Mouse (Mus musculus) hematopoietic stem cell, adult 5-6 weeks (primary cell): Measurements from ENCODE around the gene Syndig1l. TPM values are rescaled to one million over a fixed set of nuclear protein-coding genes. Genes with fewer than 3 reads are reported as not detected.

ENCODE experiments used
- ATAC-seq, 2 experiments: fragments of 125-278 bp in 1 of 2; replicated peaks in 1 of 2; 2 replicates each; pipeline ENCODE4 v1.8.0; 2016 to 2017; ENCODE audit warnings: inconsistent platforms in 2 of 2, mild to moderate bottlenecking in 2 of 2, moderate number of reproducible peaks in 2 of 2, low read depth in 1 of 2, moderate TSS enrichment in 1 of 2; ENCODE audit not compliant: low FRiP score in 2 of 2, poor library complexity in 2 of 2, severe bottlenecking in 2 of 2, insufficient read depth in 1 of 2, low TSS enrichment in 1 of 2
- total RNA-seq: library from RNA; stranded (forward); fragments of 172-1452, 232-1000 nt; gene quantifications from 2 replicates; pipeline ENCODE4 v1.2.3, GENCODE M21; 2017

The Syndig1l gene
- total RNA-seq, 1 experiment from 2014 or later = not detected

DNA sequence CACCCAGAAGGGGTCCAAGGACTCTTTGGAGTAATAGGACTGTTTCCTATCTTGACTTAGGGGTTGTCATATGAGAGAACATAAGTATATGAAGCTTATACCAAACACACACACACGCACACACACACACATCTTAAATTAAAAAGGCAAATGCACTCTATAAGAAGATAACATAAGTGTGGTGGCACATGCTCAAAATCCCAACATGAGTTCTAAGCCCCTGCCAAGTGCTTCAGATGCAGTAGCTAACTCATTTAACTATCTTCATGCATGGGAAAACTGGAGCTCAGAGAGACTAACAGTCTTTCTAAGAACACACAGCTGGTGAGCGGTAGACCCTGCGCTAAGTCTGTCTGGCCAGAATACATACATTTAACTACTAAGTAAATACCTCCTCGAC lies 11.1 kb downstream of the Syndig1l start:
- no peak for ATAC-seq

DNA sequence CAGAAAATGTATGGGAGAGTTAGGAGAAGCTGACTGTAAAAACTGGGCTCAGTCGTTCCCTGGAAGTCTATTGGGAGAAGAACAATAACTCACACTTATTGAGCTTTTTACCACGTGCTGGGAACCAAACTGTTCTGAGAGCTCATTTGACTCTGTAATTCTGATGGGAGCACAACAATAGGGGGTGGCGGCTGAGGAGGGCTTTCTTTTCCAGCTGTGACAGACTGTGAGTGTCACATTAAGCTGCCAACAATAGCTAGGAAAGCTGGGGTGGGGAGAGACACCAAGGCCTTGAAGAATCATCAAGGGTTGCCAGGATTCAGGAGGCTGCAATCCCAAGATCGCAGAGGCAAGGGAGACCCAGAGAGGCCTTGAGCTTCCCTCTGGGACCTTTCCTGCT lies 12.5 kb downstream of the Syndig1l start:
- no peak for ATAC-seq

DNA sequence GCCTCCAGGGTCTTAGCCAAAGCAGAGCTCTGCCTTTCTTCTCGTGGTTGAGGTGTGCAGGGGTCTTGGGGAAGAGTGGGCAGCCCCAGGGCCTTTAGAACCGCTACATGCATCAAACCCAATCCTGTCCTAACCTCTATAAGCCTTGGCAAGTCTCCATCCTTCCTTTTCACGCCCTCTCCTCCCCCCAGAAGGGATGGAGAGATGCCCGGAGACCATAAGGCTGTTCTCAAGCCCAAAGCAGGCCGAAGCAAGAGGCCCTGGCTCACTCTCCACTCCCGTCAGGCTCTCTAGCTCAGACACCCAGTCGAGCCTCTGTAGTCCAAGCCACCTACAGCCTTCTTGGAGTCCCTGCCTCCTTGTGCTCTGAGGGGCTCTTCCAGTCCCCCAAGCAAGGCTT lies 14.1 kb downstream of the Syndig1l start:
- no peak for ATAC-seq

DNA sequence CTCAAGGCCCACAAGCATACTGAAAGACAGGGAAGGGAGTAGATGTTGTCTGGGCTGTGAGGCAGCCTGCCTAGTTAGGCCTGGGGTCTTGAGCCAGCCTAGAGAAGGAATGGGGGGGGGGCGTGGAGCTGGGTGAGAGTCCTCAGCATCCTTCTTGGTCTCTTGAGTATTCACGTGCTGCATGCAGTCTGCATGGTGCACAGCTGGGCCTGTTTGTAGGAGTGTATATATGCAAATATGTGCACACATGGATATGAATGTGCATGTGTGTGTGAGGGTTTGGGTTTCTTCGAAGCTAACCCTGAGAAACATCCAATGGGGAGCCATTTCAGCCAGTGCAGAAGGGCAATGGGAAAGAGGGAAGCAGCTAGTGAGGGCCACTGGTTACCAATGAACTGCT lies 22.6 kb downstream of the Syndig1l start:
- no peak for ATAC-seq

- ATAC-seq = peak; percentile 46 to 73
These were observed 23.7 kb downstream of the Syndig1l start for GRCm38 (mm10) chr12:84674666-84675526.

DNA sequence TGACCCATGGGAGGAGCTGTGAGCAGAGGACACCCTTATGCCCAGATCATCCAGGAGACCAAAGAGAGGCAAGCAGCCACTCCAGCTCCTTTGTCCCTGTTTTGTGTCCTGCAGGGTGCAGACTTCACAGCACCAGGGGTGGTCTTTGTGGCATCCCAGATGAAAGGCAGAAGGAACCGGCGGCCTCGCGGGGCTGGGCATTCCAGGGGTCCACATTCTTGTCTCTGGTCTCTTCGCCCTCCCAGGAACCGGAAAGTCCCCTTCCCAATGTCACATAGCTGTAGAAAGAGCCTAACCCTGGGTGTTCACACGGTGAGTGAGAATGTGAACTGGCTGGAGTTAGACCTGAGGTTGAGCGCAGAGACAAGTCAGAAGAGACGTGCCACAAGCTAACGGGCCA lies 27.0 kb downstream of the Syndig1l start:
- ATAC-seq = no peak

GRCm38 (mm10) chr12:84670555-84670954 lies 28.1 kb downstream of the Syndig1l start:
- no peak for ATAC-seq

DNA sequence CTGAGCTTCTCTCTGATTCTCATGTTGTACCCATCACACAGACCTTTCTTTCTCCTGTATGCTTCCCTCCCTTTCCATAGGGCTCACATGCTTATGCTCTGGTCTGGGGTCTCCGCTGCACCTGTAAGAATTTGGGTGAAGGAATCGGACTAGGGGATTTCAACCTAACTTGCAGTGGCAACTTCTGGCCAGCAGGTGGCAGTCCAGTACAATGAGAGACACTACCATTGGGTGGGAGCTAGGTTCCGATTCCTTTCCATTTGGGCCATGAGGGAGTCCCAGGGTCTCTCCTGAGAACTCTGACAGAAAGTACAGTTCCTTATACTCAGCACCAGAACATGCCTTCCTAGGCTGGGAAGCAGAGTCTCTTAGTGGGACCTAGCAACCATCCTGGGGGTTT lies 44.7 kb downstream of the Syndig1l start:
- peak; percentile 60 to 76; a peak in 3 of 4 replicates for ATAC-seq

GRCm38 (mm10) chr12:84650234-84650633 lies 48.4 kb downstream of the Syndig1l start:
- ATAC-seq = no peak

DNA sequence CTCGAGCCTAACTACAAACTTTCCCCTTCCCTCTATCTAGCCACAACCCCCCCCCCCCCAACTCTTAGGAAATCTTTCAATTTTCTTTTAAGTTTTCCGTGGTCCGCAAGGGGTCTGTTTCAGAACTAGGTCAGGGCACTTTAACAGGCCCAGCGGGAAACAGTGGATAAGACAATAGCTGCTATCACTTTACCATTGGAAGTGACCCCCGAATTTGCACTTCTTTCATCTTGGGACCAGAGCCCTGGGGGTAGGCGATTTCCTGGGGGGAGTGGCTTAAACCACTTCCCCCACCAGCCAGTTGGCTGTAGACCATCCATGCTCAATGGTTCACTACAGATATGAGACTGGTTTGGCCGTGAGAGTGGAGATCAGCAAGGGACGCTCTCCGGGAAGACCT lies 58.0 kb downstream of the Syndig1l start, which contains the start of gene Vrtn:
Gene Vrtn (plus strand): TSS at position 366 of the 400 bp plus-strand sequence.
- no peak for ATAC-seq

DNA sequence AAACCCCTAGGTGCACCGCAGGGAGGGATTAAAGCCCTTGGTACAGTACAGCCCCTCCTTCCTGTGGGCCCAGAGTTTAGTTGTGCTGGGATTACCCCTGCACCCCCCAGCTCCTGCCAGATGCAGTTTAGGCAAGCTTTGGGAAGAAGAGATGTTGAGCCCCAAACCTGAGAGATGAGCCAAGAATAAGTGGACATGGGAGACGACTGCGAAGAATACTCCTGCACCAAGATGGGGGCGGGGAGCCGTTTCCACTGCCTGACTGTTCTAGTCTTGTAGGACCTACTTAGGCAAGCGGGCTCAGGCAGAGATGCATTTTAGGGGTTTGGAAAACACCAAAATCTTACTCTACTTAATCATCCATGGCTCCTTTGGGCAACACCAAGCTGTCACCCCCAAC lies 58.4 kb downstream of the Syndig1l start:
- ATAC-seq = no peak

DNA sequence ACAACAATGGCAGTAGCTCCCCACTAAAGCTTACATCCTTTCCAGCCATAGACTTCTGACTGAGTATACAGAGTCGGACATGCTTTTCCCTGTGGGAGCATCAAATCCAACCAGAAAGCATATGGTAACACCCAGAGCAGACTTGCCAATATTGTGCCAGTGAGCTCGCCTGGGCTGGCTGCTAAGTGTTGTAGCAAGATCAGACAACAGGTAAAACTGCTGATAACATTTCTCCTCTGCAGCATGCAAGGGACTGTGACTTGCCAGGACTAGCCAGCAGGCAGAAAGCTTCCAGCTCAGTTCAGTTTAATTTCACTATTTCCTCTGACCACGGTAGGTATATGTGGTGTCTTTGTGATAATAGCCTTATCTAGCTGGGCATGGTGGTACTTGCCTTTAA lies 66.8 kb downstream of the Syndig1l start:
- ATAC-seq = no peak

Other genes starting within 250 kb of the Syndig1l start
- gene Aldh6a1, start 247.8 kb downstream of the Syndig1l start, total RNA-seq = 20.3 and 22.3 TPM in 2 replicates
- gene Lin52, start 247.4 kb downstream of the Syndig1l start, total RNA-seq = 26.6 and 35.2 TPM in 2 replicates
- gene Vsx2, start 129.1 kb downstream of the Syndig1l start, total RNA-seq = not detected in 2 replicates
- 6.0 and 10.7 TPM in 2 replicates for gene Abcd4, start 81.4 kb downstream of the Syndig1l start, total RNA-seq
- 0.40 TPM in 1 of 2 replicates, not detected in the other for gene Vrtn, start 57.8 kb downstream of the Syndig1l start, total RNA-seq
- gene Npc2, start 74.3 kb upstream of the Syndig1l start, total RNA-seq = 42.3 and 51.3 TPM in 2 replicates
- gene Isca2, start 74.4 kb upstream of the Syndig1l start, total RNA-seq = 53.8 and 55.1 TPM in 2 replicates
- 0.25 TPM in 1 of 2 replicates, not detected in the other for gene Ltbp2, start 177.7 kb upstream of the Syndig1l start, total RNA-seq